In the genomic region with DNA sequence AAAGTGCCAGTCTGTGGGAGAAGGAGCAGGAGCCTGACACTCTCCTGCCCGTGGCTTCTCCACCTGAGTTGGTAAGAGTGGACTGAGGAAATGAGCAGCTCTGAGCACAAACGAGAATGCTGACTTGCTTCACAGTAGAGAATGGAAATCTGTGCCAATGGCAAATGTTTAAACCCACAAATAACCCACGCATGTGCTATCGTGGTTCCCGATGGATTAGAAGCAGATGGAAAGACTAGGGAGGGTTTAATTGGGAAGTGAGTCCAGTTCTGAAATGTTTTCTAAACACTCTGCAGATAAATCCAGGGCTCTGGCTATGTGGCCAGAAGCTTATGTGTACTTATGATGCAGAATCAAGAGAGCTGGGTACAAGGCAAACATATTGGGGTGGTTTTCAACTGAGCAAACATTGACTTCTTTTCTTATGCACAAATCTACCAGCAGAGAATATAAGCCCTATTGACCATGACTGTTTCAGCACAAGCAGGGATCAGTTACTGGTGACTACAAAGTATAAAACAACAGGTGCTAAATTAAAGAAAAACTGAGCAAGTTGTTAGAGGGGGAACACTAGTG, we compare ENCODE assay signal across 28 mouse cellular contexts. TPM values are rescaled to one million over a fixed set of nuclear protein-coding genes. Genes with fewer than 3 reads are reported as not detected.
DNase-seq lines count a peak whose midpoint lies in the region; ATAC-seq and TF ChIP-seq lines count a peak whose summit lies in the region.
"Had no signal": no experiment of that assay in that cellular context is flagged by ENCODE, and none has a peak within 500 bp of the region (broad histone marks: within the 10 kb centered on the region; RNA-seq: fewer than 3 reads in every experiment).

No protein-coding gene starts in this region.

- no peaks in the 10 kb centered on the region for H3K4me1 ChIP-seq in stomach, postnatal 0 days (replicated peaks; ENCODE audit: control insufficient read depth, insufficient read depth)
- no peaks in the 10 kb centered on the region for H3K4me1 ChIP-seq in limb, embryonic 10.5 days
- H3K4me1 ChIP-seq: embryonic facial prominence, embryonic 13.5 days; heart, embryonic 15.5 days; hindbrain, embryonic 13.5 days; kidney, embryonic 15.5 days; limb, embryonic 12.5 days; liver, embryonic 12.5 days; midbrain, embryonic 12.5 days had no signal

- no peak for TF ChIP-seq CTCF in stomach, postnatal 0 days (IDR thresholded peaks at IDR 0.05; ENCODE audit: low read depth)

- no peaks in the 10 kb centered on the region for H3K9me3 ChIP-seq in stomach, postnatal 0 days (ENCODE audit: control insufficient read depth, low read length)
- no peaks in the 10 kb centered on the region for H3K9me3 ChIP-seq in limb, embryonic 10.5 days (replicated peaks)
- H3K9me3 ChIP-seq: heart, embryonic 15.5 days; kidney, embryonic 15.5 days; limb, embryonic 12.5 days; liver, embryonic 12.5 days; midbrain, embryonic 12.5 days had no signal

- H3K36me3 ChIP-seq in stomach, postnatal 0 days (ENCODE audit: control insufficient read depth, insufficient read depth, low read length) = no peaks in the 10 kb centered on the region
- no peaks in the 10 kb centered on the region for H3K36me3 ChIP-seq in limb, embryonic 10.5 days
- H3K36me3 ChIP-seq: embryonic facial prominence, embryonic 13.5 days; heart, embryonic 15.5 days; hindbrain, embryonic 13.5 days; kidney, embryonic 15.5 days; limb, embryonic 12.5 days; liver, embryonic 12.5 days; midbrain, embryonic 12.5 days had no signal

- no peak overlapping the region for H3K4me2 ChIP-seq in stomach, postnatal 0 days (replicated peaks; ENCODE audit: low read depth)
- H3K4me2 ChIP-seq: embryonic facial prominence, embryonic 13.5 days; heart, embryonic 15.5 days; hindbrain, embryonic 13.5 days; kidney, embryonic 15.5 days; limb, embryonic 12.5 days; liver, embryonic 12.5 days; midbrain, embryonic 12.5 days had no signal

- no peaks in the 10 kb centered on the region for H3K27me3 ChIP-seq in stomach, postnatal 0 days (ENCODE audit: control insufficient read depth, insufficient read depth, low read length)
- no peaks in the 10 kb centered on the region for H3K27me3 ChIP-seq in limb, embryonic 10.5 days (ENCODE audit: low read depth, poor library complexity, severe bottlenecking)
- H3K27me3 ChIP-seq: embryonic facial prominence, embryonic 13.5 days; heart, embryonic 15.5 days; hindbrain, embryonic 13.5 days; kidney, embryonic 15.5 days; limb, embryonic 12.5 days; liver, embryonic 12.5 days; midbrain, embryonic 12.5 days had no signal

- peak overlapping the region; percentile 65 for H3K27ac ChIP-seq in stomach, postnatal 0 days (replicated peaks)
- no peak overlapping the region for H3K27ac ChIP-seq in limb, embryonic 10.5 days
- H3K27ac ChIP-seq: embryonic facial prominence, embryonic 13.5 days; heart, embryonic 15.5 days; hindbrain, embryonic 13.5 days; kidney, embryonic 15.5 days; left cerebral cortex, adult 2 months; limb, embryonic 12.5 days; liver, embryonic 12.5 days; midbrain, embryonic 12.5 days had no signal

- H3K4me3 ChIP-seq in stomach, postnatal 0 days (ENCODE audit: low read depth, low read length) = no peak overlapping the region
- no peak overlapping the region for H3K4me3 ChIP-seq in limb, embryonic 10.5 days
- H3K4me3 ChIP-seq: embryonic facial prominence, embryonic 13.5 days; heart, embryonic 15.5 days; hindbrain, embryonic 13.5 days; kidney, embryonic 15.5 days; left cerebral cortex, adult 2 months; limb, embryonic 12.5 days; liver, embryonic 12.5 days; midbrain, embryonic 12.5 days had no signal

- ATAC-seq in stomach, postnatal 0 days (ENCODE audit: low FRiP score, low TSS enrichment) = peak; percentile 83
- ATAC-seq: forebrain, embryonic 14.5 days; liver, embryonic 12.5 days had no signal

- peak; percentile 5 for DNase-seq in right cerebral cortex, adult 18-20 months
- no peak for DNase-seq in right cerebral cortex, postnatal 14 days
- peak; percentile 55 to 79 for DNase-seq in layer of hippocampus, adult 18-20 months (ENCODE audit: low spot score in 2 of 2)
- peak; percentile 80 for DNase-seq in layer of hippocampus, adult 9-11 months
- peak; percentile 38 for DNase-seq in stomach, postnatal 0 days (ENCODE audit: low spot score)
- no peak for DNase-seq in limb, embryonic 10.5 days (ENCODE audit: low spot score)
- no peak for DNase-seq in urinary bladder, postnatal 4 days (ENCODE audit: low spot score in 2 of 2)
- DNase-seq: adrenal gland, adult 2 months; cerebellum, adult 2 months; cerebellum, postnatal 25 days; heart, postnatal 36 days; kidney, adult 11 months; kidney, postnatal 36 days; lung, adult 18-20 months; lung, postnatal 10 days; thymus, adult 2 months; thymus, postnatal 4 days had no signal

- no peak for TF ChIP-seq EP300 in stomach, postnatal 0 days (optimal IDR thresholded peaks at IDR 0.05)

- 42% methylated on average over 5 of the region's 5 CpGs for WGBS in stomach, postnatal 0 days
- WGBS in limb, embryonic 10.5 days = 82% methylated on average over 5 of the region's 5 CpGs

- H3K9ac ChIP-seq in stomach, postnatal 0 days (ENCODE audit: low read length) = no peak overlapping the region
- H3K9ac ChIP-seq: embryonic facial prominence, embryonic 13.5 days; heart, embryonic 15.5 days; hindbrain, embryonic 13.5 days; kidney, embryonic 15.5 days; limb, embryonic 12.5 days; liver, embryonic 12.5 days; midbrain, embryonic 12.5 days had no signal

RNA-seq across cellular contexts. Expression of gene Frmd4b, which starts 57.9 kb away (rescaled TPM):
- total RNA-seq in layer of hippocampus, adult 18-20 months (2021) = 10 to 100 TPM; 24.1 to 25.2 TPM
- polyA plus RNA-seq in stomach, postnatal 0 days (2015; fragmentation: Nextera tagmentation; extraction: Ambion mirVana) = 11.2 TPM in 2 replicates
- polyA plus RNA-seq in limb, embryonic 10.5 days (2016; fragmentation: Nextera tagmentation; extraction: Ambion mirVana) = 14.2 and 14.8 TPM in 2 replicates
- total RNA-seq: MEL had no signal
- polyA plus RNA-seq: C2C12 had no signal

Comparison
In these comparisons a context has a peak if more than half of its experiments do, and no peak if none do; other contexts are left out.
1. DNase-seq: peak in right cerebral cortex, adult 18-20 months (single experiment), layer of hippocampus, adult 18-20 months (2 of 2), layer of hippocampus, adult 9-11 months (single experiment) and stomach, postnatal 0 days (single experiment); none in right cerebral cortex, postnatal 14 days (single experiment), limb, embryonic 10.5 days (single experiment) and urinary bladder, postnatal 4 days (0 of 2).